Mouse (Mus musculus) hindbrain, embryonic 11.5 days (tissue): ENCODE results near the gene Cgn. TPM values are rescaled to one million over a fixed set of nuclear protein-coding genes. Genes with fewer than 3 reads are reported as not detected.

Experiments used
- ATAC-seq: fragments of 200-750 bp; cut with Nextera tagmentation; 2 replicates; pipeline ENCODE4 v1.8.0; 2017; ENCODE audit warnings: mild to moderate bottlenecking, moderate TSS enrichment, moderate library complexity; ENCODE audit not compliant: low FRiP score
- DNase-seq: peaks from one replicate; pipeline ENCODE4 v3.0.0-alpha.2; 2015; ENCODE audit warnings: low spot score
- H3K27ac ChIP-seq: fragments of 300-500 bp; sonication (generic); 2 replicates; pipeline ENCODE4 v1.5.1; 2014; ENCODE audit warnings: mild to moderate bottlenecking, low read depth, low read length
- H3K27me3 ChIP-seq: fragments of 300-500 bp; sonication (generic); 2 replicates; pipeline ENCODE4 v1.6.1; 2014; ENCODE audit warnings: mild to moderate bottlenecking, low read length, moderate library complexity, mixed read lengths; ENCODE audit not compliant: control insufficient read depth, insufficient read depth
- H3K36me3 ChIP-seq: fragments of 300-500 bp; sonication (generic); 2 replicates; pipeline ENCODE4 v1.6.1; 2014; ENCODE audit warnings: mild to moderate bottlenecking, low read length, moderate library complexity, mixed read lengths; ENCODE audit not compliant: control insufficient read depth, insufficient read depth
- H3K4me1 ChIP-seq: fragments of 300-500 bp; sonication (generic); replicated peaks from 2 replicates; pipeline ENCODE4 v1.6.1; 2014; ENCODE audit warnings: low read length, mixed read lengths; ENCODE audit not compliant: control insufficient read depth, insufficient read depth
- H3K4me2 ChIP-seq: fragments of 300-500 bp; sonication (generic); replicated peaks from 2 replicates; pipeline ENCODE4 v1.6.1; 2014; ENCODE audit warnings: mild to moderate bottlenecking, low read depth, low read length
- H3K4me3 ChIP-seq: fragments of 300-500 bp; sonication (generic); 2 replicates; pipeline ENCODE4 v1.5.1; 2014; ENCODE audit warnings: low read depth, low read length
- H3K9ac ChIP-seq: fragments of 300-500 bp; sonication (generic); 2 replicates; pipeline ENCODE4 v1.6.1; 2014; ENCODE audit warnings: low read depth, low read length
- H3K9me3 ChIP-seq: fragments of 300-500 bp; sonication (generic); 2 replicates; pipeline ENCODE4 v1.6.1; 2016; ENCODE audit warnings: low read length; ENCODE audit not compliant: control insufficient read depth
- whole genome bisulfite sequencing: fragments of 180-500 bp; shearing (Covaris S2); extraction: QIAGEN DNeasy Blood & Tissue Kit; methylation state at CpG from one replicate; pipeline ENCODE4 v1.1.7; 2014; 5-methylcytosine and 5-hydroxymethylcytosine counted together
- polyA plus RNA-seq: library from polyadenylated mRNA; unstranded; fragments of >200 nt; fragmentation: Nextera tagmentation; extraction: Ambion mirVana; gene quantifications from 2 replicates; pipeline ENCODE4 v1.2.1, GENCODE M21; 2014

Cgn gene
- polyA plus RNA-seq, 1 experiment from 2014 or later: 3.5 TPM

DNA sequence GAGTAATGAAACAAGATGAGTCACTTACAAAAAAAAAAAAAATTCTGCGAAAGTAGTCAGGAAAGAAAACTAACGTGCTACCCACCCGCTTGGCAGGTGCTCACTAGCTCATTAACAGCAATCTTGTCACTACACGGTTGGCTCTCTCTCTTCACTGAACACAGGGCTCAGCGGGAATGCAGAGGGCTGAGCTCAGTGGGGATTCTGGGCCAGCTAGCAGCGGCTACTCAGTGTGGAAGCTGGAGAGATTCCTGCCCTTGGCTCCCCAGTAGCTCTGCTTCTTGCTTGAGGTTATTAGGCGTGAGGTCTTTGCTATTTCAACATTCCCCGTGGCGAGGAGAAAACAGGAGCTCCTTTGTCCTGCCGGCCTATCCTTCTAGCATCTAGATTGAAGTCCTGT lies 17.9 kb upstream of the Cgn start:
- Histone ChIP-seq H3K27me3 (no peaks in the 10 kb centered on the region), H3K9me3 (no peaks in the 10 kb centered on the region), H3K9ac (no peak overlapping the region), H3K36me3 (no peaks in the 10 kb centered on the region), H3K4me1 (no peaks in the 10 kb centered on the region), H3K4me2 (no peak overlapping the region), H3K27ac (no peak overlapping the region), H3K4me3 (no peak overlapping the region)
- no peak for ATAC-seq
- WGBS: 6% methylated on average over 10 of the region's 10 CpGs
- DNase-seq: peak; percentile 30

DNA sequence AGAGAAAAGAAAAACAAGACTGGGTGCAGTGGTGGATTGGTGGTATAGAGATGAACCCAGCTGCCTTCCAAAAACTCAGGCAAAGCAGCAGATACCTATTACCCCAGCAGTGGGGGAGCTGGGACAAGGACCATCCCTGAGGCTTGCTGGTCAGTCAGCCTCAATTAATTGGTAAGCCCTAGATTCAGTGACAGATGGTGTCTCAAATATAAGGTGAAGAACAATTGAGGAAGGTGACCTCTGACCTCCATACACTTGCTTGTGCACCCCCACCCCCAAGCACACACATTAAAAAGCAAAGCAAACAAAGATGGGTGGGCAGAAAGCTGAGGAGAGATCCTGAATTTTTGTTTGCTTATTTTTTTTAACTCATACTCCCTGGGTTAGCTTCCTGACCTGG lies 9.9 kb upstream of the Cgn start:
- H3K27ac ChIP-seq: no peak overlapping the region
- no peak overlapping the region for H3K4me3 ChIP-seq
- no peaks in the 10 kb centered on the region for H3K36me3 ChIP-seq
- H3K9me3 ChIP-seq: no peaks in the 10 kb centered on the region
- no peak for ATAC-seq
- H3K4me2 ChIP-seq: no peak overlapping the region
- no peak for DNase-seq
- no peaks in the 10 kb centered on the region for H3K27me3 ChIP-seq
- no peaks in the 10 kb centered on the region for H3K4me1 ChIP-seq
- no peak overlapping the region for H3K9ac ChIP-seq

DNA sequence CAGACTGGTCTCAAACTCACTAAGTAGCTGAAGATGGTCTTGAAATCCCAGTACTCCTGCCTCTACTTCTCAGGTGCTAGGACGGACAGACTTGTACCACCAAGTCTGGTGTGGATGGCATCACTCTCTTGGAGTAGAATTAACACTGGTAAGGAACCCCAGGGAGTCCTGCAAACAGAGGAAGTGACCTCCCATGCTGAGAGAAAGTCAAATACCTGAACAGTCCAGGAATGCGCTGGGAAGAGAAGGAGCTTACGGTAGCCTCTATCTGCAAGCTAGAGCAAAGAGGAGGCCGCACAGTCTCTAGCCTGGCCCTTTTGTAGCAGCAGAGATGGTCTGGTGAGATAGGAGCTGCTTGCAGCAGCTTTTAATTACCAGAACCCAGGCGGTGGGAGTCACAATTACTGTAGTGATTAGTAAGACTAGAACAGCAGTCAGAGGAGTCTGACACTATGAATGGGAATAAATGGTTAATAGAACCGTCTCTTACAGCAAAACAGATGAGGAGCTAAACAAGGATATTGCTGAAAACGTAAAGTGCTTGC lies 9.4 kb upstream of the Cgn start:
- H3K9me3 ChIP-seq: no peaks in the 10 kb centered on the region
- ATAC-seq (no peak), DNase-seq (no peak)
- H3K27me3 ChIP-seq: no peaks in the 10 kb centered on the region
- 60% methylated on average over 7 of the region's 7 CpGs for WGBS
- H3K36me3 ChIP-seq: no peaks in the 10 kb centered on the region
- no peak overlapping the region for H3K27ac ChIP-seq
- no peaks in the 10 kb centered on the region for H3K4me1 ChIP-seq
- H3K4me2 ChIP-seq: no peak overlapping the region
- no peak overlapping the region for H3K9ac ChIP-seq
- no peak overlapping the region for H3K4me3 ChIP-seq

DNA sequence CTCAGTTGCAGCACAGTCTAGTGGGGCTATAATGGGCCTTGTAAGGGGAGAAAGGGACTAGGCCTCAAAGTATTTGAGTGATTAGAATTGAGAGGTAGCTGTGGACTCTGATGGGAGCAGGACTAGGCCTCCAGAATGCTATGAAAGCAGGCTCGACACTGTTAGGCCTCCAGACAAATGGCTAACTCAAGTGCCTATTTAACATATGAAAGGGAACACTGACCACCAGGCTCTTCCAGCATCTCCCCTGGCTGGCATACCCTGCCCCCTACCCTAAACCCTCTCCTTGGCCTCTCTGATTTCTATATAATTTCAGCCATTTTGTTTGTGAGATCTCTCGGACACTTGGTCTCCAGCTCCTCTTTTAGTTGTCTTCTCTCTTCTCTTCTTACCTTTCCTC lies 8.1 kb upstream of the Cgn start:
- Histone ChIP-seq H3K36me3 (no peaks in the 10 kb centered on the region), H3K4me3 (no peak overlapping the region), H3K9ac (no peak overlapping the region), H3K4me2 (no peak overlapping the region), H3K27ac (no peak overlapping the region), H3K27me3 (no peaks in the 10 kb centered on the region), H3K9me3 (no peaks in the 10 kb centered on the region), H3K4me1 (no peaks in the 10 kb centered on the region)
- WGBS: 54% methylated on average over 2 of the region's 2 CpGs
- ATAC-seq (no peak), DNase-seq (no peak)

DNA sequence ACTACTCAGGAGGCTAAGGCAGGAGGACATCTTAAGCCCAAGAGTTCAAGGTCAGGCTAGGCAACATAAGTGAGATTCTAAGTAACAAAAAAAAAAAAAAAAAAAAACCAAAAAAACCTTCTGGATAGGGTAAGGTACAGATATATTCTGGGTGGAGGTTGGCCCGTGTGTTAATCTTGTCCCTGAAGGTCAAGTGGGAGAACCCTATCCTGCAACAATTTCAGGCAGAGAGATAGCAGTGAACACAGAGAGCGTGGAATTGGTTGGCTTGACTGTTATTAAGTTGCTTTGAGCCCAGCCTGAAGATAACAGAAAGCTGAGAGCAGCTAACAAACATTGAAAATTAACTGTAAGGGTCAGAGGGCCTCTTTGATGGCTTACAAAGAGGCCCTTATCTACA lies 7.4 kb upstream of the Cgn start:
- Histone ChIP-seq H3K4me2 (no peak overlapping the region), H3K27ac (no peak overlapping the region), H3K9ac (no peak overlapping the region), H3K27me3 (no peaks in the 10 kb centered on the region), H3K4me3 (no peak overlapping the region), H3K36me3 (no peaks in the 10 kb centered on the region), H3K9me3 (no peaks in the 10 kb centered on the region), H3K4me1 (no peaks in the 10 kb centered on the region)
- DNase-seq (no peak), ATAC-seq (no peak)
- 84% methylated on average over 2 of the region's 2 CpGs for WGBS

DNA sequence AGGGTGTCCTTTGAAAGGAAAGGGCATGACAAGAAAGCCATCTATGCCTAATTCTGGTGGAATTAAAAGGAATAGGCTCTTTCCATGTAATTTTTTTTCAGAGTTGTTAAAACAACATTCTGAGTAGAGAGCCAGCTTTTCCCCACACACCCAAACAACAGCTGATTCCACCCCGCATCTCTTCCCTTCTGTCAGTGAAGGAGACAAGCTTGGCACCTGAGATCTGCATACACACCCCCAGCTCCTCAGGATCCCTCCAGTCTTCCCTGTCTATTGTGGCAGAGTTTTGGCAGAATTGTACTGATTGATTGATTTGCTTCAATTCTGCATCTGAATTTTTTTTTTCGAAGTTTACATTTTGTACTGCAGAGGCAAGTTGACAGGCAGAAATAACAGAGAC lies 6.0 kb upstream of the Cgn start:
- ATAC-seq (no peak), DNase-seq (no peak)
- Histone ChIP-seq H3K36me3 (no peaks in the 10 kb centered on the region), H3K9me3 (no peaks in the 10 kb centered on the region), H3K4me1 (no peaks in the 10 kb centered on the region), H3K9ac (no peak overlapping the region), H3K27me3 (no peaks in the 10 kb centered on the region), H3K27ac (no peak overlapping the region), H3K4me2 (no peak overlapping the region), H3K4me3 (no peak overlapping the region)
- WGBS: 90% methylated on average over 2 of the region's 2 CpGs

DNA sequence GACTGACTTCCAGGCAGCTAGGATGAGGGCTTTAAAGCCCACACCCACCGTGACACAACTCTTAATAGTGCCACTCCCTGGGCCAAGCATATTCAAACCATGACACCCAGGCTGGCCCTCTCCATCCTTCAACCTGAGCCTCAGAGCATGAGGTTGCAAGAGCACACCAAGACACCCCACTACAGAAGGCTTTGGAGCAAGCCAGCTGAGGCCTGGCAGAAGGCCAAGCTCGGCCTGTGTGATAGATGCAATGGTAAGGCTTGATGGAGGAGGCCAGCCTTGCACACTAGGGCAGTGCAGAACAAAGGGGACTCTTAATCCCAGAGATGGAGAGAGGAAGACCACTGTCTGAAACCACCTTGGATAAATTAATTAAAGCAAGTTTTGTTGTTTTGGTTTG lies 3.2 kb upstream of the Cgn start:
- H3K9ac ChIP-seq: no peak overlapping the region
- no peaks in the 10 kb centered on the region for H3K9me3 ChIP-seq
- H3K27me3 ChIP-seq: no peaks in the 10 kb centered on the region
- no peak for DNase-seq
- no peak overlapping the region for H3K4me3 ChIP-seq
- H3K4me2 ChIP-seq: no peak overlapping the region
- no peak overlapping the region for H3K27ac ChIP-seq
- ATAC-seq: no peak
- no peaks in the 10 kb centered on the region; the same call in 1 of the 2 replicates for H3K4me1 ChIP-seq
- no peaks in the 10 kb centered on the region for H3K36me3 ChIP-seq
- WGBS: 92% methylated on average over 2 of the region's 2 CpGs

DNA sequence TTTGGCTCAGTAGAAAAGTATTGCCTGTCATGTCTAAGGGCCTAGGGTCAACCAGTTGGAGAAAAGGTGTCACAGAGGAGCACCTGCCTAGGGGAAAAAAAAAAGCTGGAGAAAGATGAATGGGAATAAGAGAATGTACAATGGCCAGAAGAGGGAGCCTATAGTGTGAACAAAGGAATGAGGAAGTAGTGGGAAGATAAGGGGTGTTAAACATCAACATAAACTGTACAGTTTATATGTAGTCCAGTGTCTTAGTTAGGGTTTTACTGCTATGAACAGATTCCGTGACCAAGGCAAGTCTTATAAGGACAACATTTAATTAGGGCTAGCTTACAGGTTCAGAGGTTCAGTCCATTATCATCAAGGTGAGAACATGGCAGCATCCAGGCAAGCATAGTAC lies 2.8 kb upstream of the Cgn start:
- Histone ChIP-seq H3K4me2 (no peak overlapping the region), H3K27ac (no peak overlapping the region), H3K4me3 (no peak overlapping the region), H3K4me1 (no peaks in the 10 kb centered on the region; the same call in 1 of the 2 replicates), H3K36me3 (no peaks in the 10 kb centered on the region), H3K27me3 (no peaks in the 10 kb centered on the region), H3K9me3 (no peaks in the 10 kb centered on the region), H3K9ac (no peak overlapping the region)
- 94% methylated on average over 1 of the region's 1 CpGs for WGBS
- no peak for ATAC-seq
- DNase-seq: no peak

DNA sequence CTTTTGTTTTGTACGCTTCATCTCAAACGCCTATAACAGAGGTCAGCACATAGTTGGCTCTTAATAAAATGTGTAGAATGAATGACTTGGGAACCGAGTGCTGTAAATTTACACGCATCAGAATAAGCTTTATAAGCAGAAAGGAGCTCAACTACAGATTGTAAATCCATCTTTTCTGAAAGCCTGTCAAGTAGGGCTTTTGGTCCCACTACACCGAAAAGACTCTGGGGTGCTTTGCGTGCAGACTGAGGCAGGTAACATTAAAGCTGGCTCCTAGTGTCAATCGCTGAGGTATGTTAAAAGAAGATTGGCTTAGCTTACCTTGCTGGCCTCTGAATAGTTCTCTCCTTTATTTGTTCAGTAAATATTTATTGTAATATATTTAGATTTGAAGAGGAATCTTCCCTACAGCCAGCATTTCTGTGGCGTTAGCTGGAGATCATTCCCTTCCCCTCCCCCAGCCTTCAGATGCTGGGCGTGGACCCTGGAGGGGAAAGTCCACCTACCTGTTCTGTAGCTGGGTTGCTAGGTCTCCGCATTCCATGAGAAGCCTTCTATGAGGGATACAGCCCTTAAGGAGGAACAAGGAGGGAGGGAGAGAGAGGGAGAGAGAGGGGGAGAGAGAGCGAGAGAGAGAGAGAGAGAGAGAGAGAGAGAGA lies 959 bp upstream of the Cgn start:
- DNase-seq (peak; percentile 38), ATAC-seq (no peak)
- WGBS: 3% methylated on average over 10 of the region's 11 CpGs

More for the DNA sequence above, 959 bp upstream of the Cgn start:
- Histone ChIP-seq H3K9ac (peak overlapping the region; percentile 55), H3K27me3 (no peaks in the 10 kb centered on the region), H3K4me2 (peak overlapping the region; percentile 77), H3K27ac (peak overlapping the region; percentile 51; the same call in 1 of the 2 replicates), H3K4me1 (no peaks in the 10 kb centered on the region; the same call in 1 of the 2 replicates), H3K9me3 (no peaks in the 10 kb centered on the region), H3K4me3 (peak overlapping the region; percentile 45), H3K36me3 (no peaks in the 10 kb centered on the region)
